Mouse (Mus musculus): ENCODE measurements around the gene Ccl11. TPM values are rescaled to one million over a fixed set of nuclear protein-coding genes. Genes with fewer than 3 reads are reported as not detected.

Gene Ccl11
- polyA plus RNA-seq (2014; fragmentation: Nextera tagmentation; extraction: Ambion mirVana), result not detected in 2 replicates

GRCm38 (mm10) chr11:82057646-82058045, at the start of gene Ccl11:
Ccl11 (plus strand) TSS chr11:82057823.
- H3K27me3 ChIP-seq (ENCODE audit: control insufficient read depth, insufficient read depth, low read length), result no peaks in the 10 kb centered on the region
- H3K9me3 ChIP-seq (ENCODE audit: control insufficient read depth, low read length), result no peaks in the 10 kb centered on the region
- H3K9ac ChIP-seq (ENCODE audit: low read length), result no peak within 1 kb of the TSS
- no peaks in the 10 kb centered on the region for H3K4me1 ChIP-seq (ENCODE audit: control insufficient read depth, insufficient read depth, low read length)
- no peak for ATAC-seq (ENCODE audit: low FRiP score)
- H3K27ac ChIP-seq (ENCODE audit: low read depth, low read length), result no peak within 1 kb of the TSS
- H3K4me2 ChIP-seq, result no peak within 1 kb of the TSS
- H3K36me3 ChIP-seq (ENCODE audit: control insufficient read depth, insufficient read depth, low read length), result no peaks in the 10 kb centered on the region
- WGBS, result 82% methylated on average over 6 of the region's 6 CpGs
- no peak within 1 kb of the TSS for H3K4me3 ChIP-seq (ENCODE audit: low read depth, low read length)
- no peak for DNase-seq (ENCODE audit: low spot score, missing footprints)

GRCm38 (mm10) chr11:82010115-82010514, 47.5 kb upstream of the Ccl11 start:
- Histone ChIP-seq H3K4me1 (ENCODE audit: control insufficient read depth, insufficient read depth, low read length) (no peaks in the 10 kb centered on the region), H3K36me3 (ENCODE audit: control insufficient read depth, insufficient read depth, low read length) (no peaks in the 10 kb centered on the region), H3K4me2 (no peak overlapping the region), H3K4me3 (ENCODE audit: low read depth, low read length) (no peak overlapping the region), H3K27ac (ENCODE audit: low read depth, low read length) (no peak overlapping the region), H3K9ac (ENCODE audit: low read length) (no peak overlapping the region), H3K27me3 (ENCODE audit: control insufficient read depth, insufficient read depth, low read length) (no peaks in the 10 kb centered on the region), H3K9me3 (ENCODE audit: control insufficient read depth, low read length) (no peaks in the 10 kb centered on the region)
- whole genome bisulfite sequencing, result 89% methylated on average over 3 of the region's 3 CpGs
- DNase-seq (ENCODE audit: low spot score, missing footprints) (no peak), ATAC-seq (ENCODE audit: low FRiP score) (no peak)

GRCm38 (mm10) chr11:82011411-82012193, 46.0 kb upstream of the Ccl11 start:
- Histone ChIP-seq H3K36me3 (ENCODE audit: control insufficient read depth, insufficient read depth, low read length) (no peaks in the 10 kb centered on the region), H3K4me3 (ENCODE audit: low read depth, low read length) (no peak overlapping the region), H3K9ac (ENCODE audit: low read length) (no peak overlapping the region), H3K27me3 (ENCODE audit: control insufficient read depth, insufficient read depth, low read length) (no peaks in the 10 kb centered on the region), H3K4me2 (no peak overlapping the region), H3K9me3 (ENCODE audit: control insufficient read depth, low read length) (no peaks in the 10 kb centered on the region), H3K4me1 (ENCODE audit: control insufficient read depth, insufficient read depth, low read length) (no peaks in the 10 kb centered on the region), H3K27ac (ENCODE audit: low read depth, low read length) (no peak overlapping the region)
- WGBS, result 68% methylated on average over 8 of the region's 8 CpGs
- no peak for ATAC-seq (ENCODE audit: low FRiP score)
- DNase-seq (ENCODE audit: low spot score, missing footprints), result no peak

- no peak overlapping the region for H3K27ac ChIP-seq (ENCODE audit: low read depth, low read length)
- H3K9me3 ChIP-seq (ENCODE audit: control insufficient read depth, low read length), result no peaks in the 10 kb centered on the region
- H3K9ac ChIP-seq (ENCODE audit: low read length), result no peak overlapping the region
- H3K36me3 ChIP-seq (ENCODE audit: control insufficient read depth, insufficient read depth, low read length), result no peaks in the 10 kb centered on the region
- H3K4me1 ChIP-seq (ENCODE audit: control insufficient read depth, insufficient read depth, low read length), result no peaks in the 10 kb centered on the region
- no peak overlapping the region for H3K4me3 ChIP-seq (ENCODE audit: low read depth, low read length)
- DNase-seq (ENCODE audit: low spot score, missing footprints) (no peak), ATAC-seq (ENCODE audit: low FRiP score) (no peak)
- H3K27me3 ChIP-seq (ENCODE audit: control insufficient read depth, insufficient read depth, low read length), result no peaks in the 10 kb centered on the region
- 79% methylated on average over 1 of the region's 1 CpGs for WGBS
- no peak overlapping the region for H3K4me2 ChIP-seq
Measured at GRCm38 (mm10) chr11:82013756-82014155, 43.9 kb upstream of the Ccl11 start.

- no peaks in the 10 kb centered on the region for H3K27me3 ChIP-seq (ENCODE audit: control insufficient read depth, insufficient read depth, low read length)
- WGBS, result 76% methylated on average over 2 of the region's 2 CpGs
- H3K4me1 ChIP-seq (ENCODE audit: control insufficient read depth, insufficient read depth, low read length), result no peaks in the 10 kb centered on the region
- no peaks in the 10 kb centered on the region for H3K9me3 ChIP-seq (ENCODE audit: control insufficient read depth, low read length)
- no peak overlapping the region for H3K27ac ChIP-seq (ENCODE audit: low read depth, low read length)
- H3K9ac ChIP-seq (ENCODE audit: low read length), result no peak overlapping the region
- DNase-seq (ENCODE audit: low spot score, missing footprints), result no peak
- no peak overlapping the region for H3K4me2 ChIP-seq
- H3K36me3 ChIP-seq (ENCODE audit: control insufficient read depth, insufficient read depth, low read length), result no peaks in the 10 kb centered on the region
- ATAC-seq (ENCODE audit: low FRiP score), result no peak
- H3K4me3 ChIP-seq (ENCODE audit: low read depth, low read length), result no peak overlapping the region
Measured at GRCm38 (mm10) chr11:82015066-82015465, 42.6 kb upstream of the Ccl11 start.

- H3K4me2 ChIP-seq, result no peak overlapping the region
- no peaks in the 10 kb centered on the region for H3K36me3 ChIP-seq (ENCODE audit: control insufficient read depth, insufficient read depth, low read length)
- H3K4me3 ChIP-seq (ENCODE audit: low read depth, low read length), result no peak overlapping the region
- H3K27ac ChIP-seq (ENCODE audit: low read depth, low read length), result no peak overlapping the region
- H3K9me3 ChIP-seq (ENCODE audit: control insufficient read depth, low read length), result no peaks in the 10 kb centered on the region
- no peaks in the 10 kb centered on the region for H3K27me3 ChIP-seq (ENCODE audit: control insufficient read depth, insufficient read depth, low read length)
- H3K4me1 ChIP-seq (ENCODE audit: control insufficient read depth, insufficient read depth, low read length), result no peaks in the 10 kb centered on the region
- ATAC-seq (ENCODE audit: low FRiP score) (no peak), DNase-seq (ENCODE audit: low spot score, missing footprints) (no peak)
- no peak overlapping the region for H3K9ac ChIP-seq (ENCODE audit: low read length)
- WGBS, result 81% methylated on average over 3 of the region's 3 CpGs
Measured at GRCm38 (mm10) chr11:82016181-82016780, 41.3 kb upstream of the Ccl11 start.

GRCm38 (mm10) chr11:82019389-82019788, 38.2 kb upstream of the Ccl11 start:
- H3K4me2 ChIP-seq, result no peak overlapping the region
- H3K9ac ChIP-seq (ENCODE audit: low read length), result no peak overlapping the region
- H3K4me3 ChIP-seq (ENCODE audit: low read depth, low read length), result no peak overlapping the region
- no peaks in the 10 kb centered on the region for H3K9me3 ChIP-seq (ENCODE audit: control insufficient read depth, low read length)
- ATAC-seq (ENCODE audit: low FRiP score) (no peak), DNase-seq (ENCODE audit: low spot score, missing footprints) (no peak)
- H3K27ac ChIP-seq (ENCODE audit: low read depth, low read length), result no peak overlapping the region
- no peaks in the 10 kb centered on the region for H3K4me1 ChIP-seq (ENCODE audit: control insufficient read depth, insufficient read depth, low read length)
- no peaks in the 10 kb centered on the region for H3K27me3 ChIP-seq (ENCODE audit: control insufficient read depth, insufficient read depth, low read length)
- WGBS, result 68% methylated on average over 2 of the region's 2 CpGs
- no peaks in the 10 kb centered on the region for H3K36me3 ChIP-seq (ENCODE audit: control insufficient read depth, insufficient read depth, low read length)

GRCm38 (mm10) chr11:82019793-82020192, 37.8 kb upstream of the Ccl11 start:
- Histone ChIP-seq H3K4me1 (ENCODE audit: control insufficient read depth, insufficient read depth, low read length) (no peaks in the 10 kb centered on the region), H3K27me3 (ENCODE audit: control insufficient read depth, insufficient read depth, low read length) (no peaks in the 10 kb centered on the region), H3K4me3 (ENCODE audit: low read depth, low read length) (no peak overlapping the region), H3K4me2 (no peak overlapping the region), H3K9me3 (ENCODE audit: control insufficient read depth, low read length) (no peaks in the 10 kb centered on the region), H3K9ac (ENCODE audit: low read length) (no peak overlapping the region), H3K27ac (ENCODE audit: low read depth, low read length) (no peak overlapping the region), H3K36me3 (ENCODE audit: control insufficient read depth, insufficient read depth, low read length) (no peaks in the 10 kb centered on the region)
- ATAC-seq (ENCODE audit: low FRiP score) (no peak), DNase-seq (ENCODE audit: low spot score, missing footprints) (no peak)

GRCm38 (mm10) chr11:82021406-82021805, 36.2 kb upstream of the Ccl11 start:
- H3K4me3 ChIP-seq (ENCODE audit: low read depth, low read length), result no peak overlapping the region
- H3K27ac ChIP-seq (ENCODE audit: low read depth, low read length), result no peak overlapping the region
- H3K4me2 ChIP-seq, result no peak overlapping the region
- no peaks in the 10 kb centered on the region for H3K4me1 ChIP-seq (ENCODE audit: control insufficient read depth, insufficient read depth, low read length)
- no peak overlapping the region for H3K9ac ChIP-seq (ENCODE audit: low read length)
- WGBS, result 72% methylated on average over 3 of the region's 3 CpGs
- no peak for DNase-seq (ENCODE audit: low spot score, missing footprints)
- no peaks in the 10 kb centered on the region for H3K36me3 ChIP-seq (ENCODE audit: control insufficient read depth, insufficient read depth, low read length)
- ATAC-seq (ENCODE audit: low FRiP score), result no peak
- no peaks in the 10 kb centered on the region for H3K9me3 ChIP-seq (ENCODE audit: control insufficient read depth, low read length)
- no peaks in the 10 kb centered on the region for H3K27me3 ChIP-seq (ENCODE audit: control insufficient read depth, insufficient read depth, low read length)
